Mouse (Mus musculus) limb, embryonic 11.5 days (tissue): ENCODE measurements around the gene Tmem59l. TPM values are rescaled to one million over a fixed set of nuclear protein-coding genes. Genes with fewer than 3 reads are reported as not detected.

Source experiments
- ATAC-seq: fragments of 200-750 bp; cut with Nextera tagmentation; 2 replicates; pipeline ENCODE4 v1.8.0; 2017; ENCODE audit warnings: low read depth; ENCODE audit not compliant: insufficient number of reproducible peaks, low FRiP score, low TSS enrichment
- DNase-seq: peaks from one replicate; pipeline ENCODE4 v3.0.0-alpha.2; 2015; ENCODE audit warnings: low spot score
- H3K27ac ChIP-seq: fragments of 300-500 bp; sonication (generic); replicated peaks from 2 replicates; pipeline ENCODE4 v1.5.1; 2014; ENCODE audit warnings: low read depth, mild to moderate bottlenecking, low read length
- H3K27me3 ChIP-seq: fragments of 300-500 bp; sonication (generic); 2 replicates; pipeline ENCODE4 v1.6.1; 2014; ENCODE audit warnings: mild to moderate bottlenecking, low read length, mixed read lengths; ENCODE audit not compliant: control insufficient read depth, insufficient read depth
- H3K36me3 ChIP-seq: fragments of 300-500 bp; sonication (generic); 2 replicates; pipeline ENCODE4 v1.6.1; 2014; ENCODE audit warnings: mild to moderate bottlenecking, low read length, moderate library complexity, mixed read lengths; ENCODE audit not compliant: control insufficient read depth, insufficient read depth
- H3K4me1 ChIP-seq: fragments of 300-500 bp; sonication (generic); 2 replicates; pipeline ENCODE4 v1.6.1; 2014; ENCODE audit warnings: low read length, mixed read lengths; ENCODE audit not compliant: control insufficient read depth, insufficient read depth
- H3K4me2 ChIP-seq: fragments of 300-500 bp; sonication (generic); 2 replicates; pipeline ENCODE4 v1.6.1; 2014; ENCODE audit warnings: low read depth, mild to moderate bottlenecking, moderate library complexity; ENCODE audit not compliant: severe bottlenecking
- H3K4me3 ChIP-seq: fragments of 300-500 bp; sonication (generic); 2 replicates; pipeline ENCODE4 v1.5.1; 2014; ENCODE audit warnings: low read depth, low read length
- H3K9ac ChIP-seq: fragments of 300-500 bp; sonication (generic); 2 replicates; pipeline ENCODE4 v1.6.1; 2014; ENCODE audit warnings: mild to moderate bottlenecking, low read length
- H3K9me3 ChIP-seq: fragments of 300-500 bp; sonication (generic); 2 replicates; pipeline ENCODE4 v1.6.1; 2016; ENCODE audit warnings: low read length; ENCODE audit not compliant: control insufficient read depth
- WGBS: fragments of 180-500 bp; shearing (Covaris S2); extraction: QIAGEN DNeasy Blood & Tissue Kit; methylation state at CpG from one replicate; pipeline ENCODE4 v1.1.7; 2014; 5-methylcytosine and 5-hydroxymethylcytosine counted together
- polyA plus RNA-seq: library from polyadenylated mRNA; unstranded; fragments of >200 nt; fragmentation: Nextera tagmentation; extraction: Ambion mirVana; gene quantifications from 2 replicates; pipeline ENCODE4 v1.2.1, GENCODE M21; 2014

Tmem59l gene
- polyA plus RNA-seq, 1 experiment from 2014 or later, result 20.0 TPM

DNA sequence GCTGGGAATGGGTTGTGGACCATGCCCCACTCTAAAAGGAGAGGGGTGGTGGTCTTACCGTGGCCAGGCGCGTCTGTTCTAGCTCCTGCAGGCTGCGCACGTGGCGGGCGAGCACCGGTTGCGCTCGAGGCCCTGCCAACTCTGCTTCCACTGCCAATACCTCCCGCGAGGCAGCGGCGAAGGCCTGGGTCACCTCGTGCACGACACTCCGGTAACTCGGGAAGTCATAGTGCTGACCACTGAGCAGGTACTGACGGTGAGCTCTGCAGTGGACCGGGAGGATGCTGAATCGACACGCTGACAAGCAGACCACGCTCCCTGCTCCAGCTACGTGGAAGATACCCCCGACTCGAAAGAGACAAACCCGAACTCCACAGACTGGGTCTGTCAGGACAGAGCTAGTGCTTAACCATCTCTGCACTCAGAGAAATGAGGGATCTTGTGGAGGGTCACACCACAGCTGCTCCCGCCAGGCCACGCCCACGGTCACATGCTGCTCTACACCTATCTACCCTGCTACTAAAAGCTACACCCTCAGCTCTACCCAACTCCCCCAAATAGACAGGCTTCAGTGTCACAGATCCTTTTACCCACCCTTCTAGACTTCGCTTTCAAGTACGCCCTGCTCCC is 18.7 kb upstream of the Tmem59l start:
- ATAC-seq, result peak; percentile 33
- no peak for DNase-seq
- H3K9ac ChIP-seq, result peak overlapping the region; percentile 64
- H3K36me3 ChIP-seq, result peaks cover 12% of the 10 kb centered on the region; the same call in 1 of the 2 replicates
- H3K4me3 ChIP-seq, result peak overlapping the region; percentile 45
- 36% methylated on average over 32 of the region's 32 CpGs for WGBS
- H3K4me2 ChIP-seq, result peak overlapping the region; percentile 84
- H3K9me3 ChIP-seq, result no peaks in the 10 kb centered on the region
- H3K4me1 ChIP-seq, result peaks cover 53% of the 10 kb centered on the region
- 0 out of 2 replicates have a peak, but pooled peaks cover 2% of the 10 kb centered on the region for H3K27me3 ChIP-seq
- peak overlapping the region; percentile 32; the same call in 1 of the 2 replicates for H3K27ac ChIP-seq

DNA sequence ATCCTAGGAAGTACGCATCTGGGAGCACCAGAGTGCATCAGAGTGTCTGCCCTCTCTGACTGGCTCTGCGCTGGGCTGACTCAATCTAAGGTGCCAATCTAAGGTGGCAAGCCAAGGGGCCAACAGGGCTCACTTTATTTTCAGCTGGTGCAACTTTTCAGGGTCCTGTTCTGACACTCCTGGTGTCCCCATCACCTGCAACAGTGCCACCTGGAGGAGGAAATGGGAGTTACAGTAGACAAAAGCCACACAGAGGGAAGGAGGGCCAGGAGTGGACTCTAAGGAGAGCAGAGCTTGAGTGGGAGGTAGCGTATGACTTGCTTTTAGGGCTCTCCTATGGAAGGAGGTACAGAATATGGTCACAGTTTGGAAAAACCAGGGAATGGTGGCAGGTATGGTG is 17.7 kb upstream of the Tmem59l start:
- DNase-seq (peak; percentile 92), ATAC-seq (0 out of 2 replicates have a peak, but pooled peaks have one; percentile 1)
- H3K36me3 ChIP-seq, result peaks cover 12% of the 10 kb centered on the region; the same call in 1 of the 2 replicates
- H3K27ac ChIP-seq, result peak overlapping the region; percentile 37; the same call in 1 of the 2 replicates
- H3K27me3 ChIP-seq, result 0 out of 2 replicates have a peak, but pooled peaks cover 2% of the 10 kb centered on the region
- peaks cover 53% of the 10 kb centered on the region for H3K4me1 ChIP-seq
- peak overlapping the region; percentile 16; the same call in 1 of the 2 replicates for H3K4me2 ChIP-seq
- no peak overlapping the region for H3K4me3 ChIP-seq
- H3K9ac ChIP-seq, result no peak overlapping the region
- no peaks in the 10 kb centered on the region for H3K9me3 ChIP-seq
- 60% methylated on average over 3 of the region's 3 CpGs for WGBS

- peak; percentile 82 for DNase-seq
- H3K27ac ChIP-seq, result peak overlapping the region; percentile 37
- H3K36me3 ChIP-seq, result peaks cover 12% of the 10 kb centered on the region; the same call in 1 of the 2 replicates
- H3K9me3 ChIP-seq, result no peaks in the 10 kb centered on the region
- 0 out of 2 replicates have a peak, but pooled peaks cover 2% of the 10 kb centered on the region for H3K27me3 ChIP-seq
- peak; percentile 11; the same call in 1 of the 2 replicates for ATAC-seq
- H3K4me1 ChIP-seq, result peaks cover 53% of the 10 kb centered on the region
- peak overlapping the region; percentile 16 for H3K4me2 ChIP-seq
- no peak overlapping the region for H3K4me3 ChIP-seq
- H3K9ac ChIP-seq, result no peak overlapping the region
- whole genome bisulfite sequencing, result 12% methylated on average over 16 of the region's 16 CpGs
These were observed 17.1 kb upstream of the Tmem59l start for GRCm38 (mm10) chr8:70504291-70504716.

GRCm38 (mm10) chr8:70503062-70503750 is 16.0 kb upstream of the Tmem59l start:
- H3K9ac ChIP-seq, result no peak overlapping the region
- H3K36me3 ChIP-seq, result peaks cover 6% of the 10 kb centered on the region; the same call in 1 of the 2 replicates
- 11% methylated on average over 46 of the region's 46 CpGs for WGBS

GRCm38 (mm10) chr8:70502540-70502939 is 15.4 kb upstream of the Tmem59l start:
- Histone ChIP-seq H3K9ac (peak overlapping the region; percentile 17; the same call in 1 of the 2 replicates), H3K27ac (no peak overlapping the region), H3K4me3 (no peak overlapping the region), H3K9me3 (no peaks in the 10 kb centered on the region), H3K4me2 (peak overlapping the region; percentile 21; the same call in 1 of the 2 replicates), H3K27me3 (0 out of 2 replicates have a peak, but pooled peaks cover 2% of the 10 kb centered on the region), H3K36me3 (peaks cover 3% of the 10 kb centered on the region; the same call in 1 of the 2 replicates), H3K4me1 (peaks cover 45% of the 10 kb centered on the region)
- no peak for ATAC-seq
- 30% methylated on average over 12 of the region's 12 CpGs for WGBS
- no peak for DNase-seq

More at GRCm38 (mm10) chr8:70503062-70503750, 16.0 kb upstream of the Tmem59l start:
- DNase-seq (peak; percentile 87), ATAC-seq (0 out of 2 replicates have a peak, but pooled peaks have one; percentile 0)
- 0 out of 2 replicates have a peak, but pooled peaks cover 2% of the 10 kb centered on the region for H3K27me3 ChIP-seq
- no peaks in the 10 kb centered on the region for H3K9me3 ChIP-seq
- peak overlapping the region; percentile 7; the same call in 1 of the 2 replicates for H3K4me2 ChIP-seq
- H3K4me1 ChIP-seq, result peaks cover 45% of the 10 kb centered on the region
- H3K4me3 ChIP-seq, result no peak overlapping the region
- no peak overlapping the region; the same call in 1 of the 2 replicates for H3K27ac ChIP-seq

GRCm38 (mm10) chr8:70501820-70502529 is 14.8 kb upstream of the Tmem59l start:
- no peak overlapping the region for H3K27ac ChIP-seq

DNA sequence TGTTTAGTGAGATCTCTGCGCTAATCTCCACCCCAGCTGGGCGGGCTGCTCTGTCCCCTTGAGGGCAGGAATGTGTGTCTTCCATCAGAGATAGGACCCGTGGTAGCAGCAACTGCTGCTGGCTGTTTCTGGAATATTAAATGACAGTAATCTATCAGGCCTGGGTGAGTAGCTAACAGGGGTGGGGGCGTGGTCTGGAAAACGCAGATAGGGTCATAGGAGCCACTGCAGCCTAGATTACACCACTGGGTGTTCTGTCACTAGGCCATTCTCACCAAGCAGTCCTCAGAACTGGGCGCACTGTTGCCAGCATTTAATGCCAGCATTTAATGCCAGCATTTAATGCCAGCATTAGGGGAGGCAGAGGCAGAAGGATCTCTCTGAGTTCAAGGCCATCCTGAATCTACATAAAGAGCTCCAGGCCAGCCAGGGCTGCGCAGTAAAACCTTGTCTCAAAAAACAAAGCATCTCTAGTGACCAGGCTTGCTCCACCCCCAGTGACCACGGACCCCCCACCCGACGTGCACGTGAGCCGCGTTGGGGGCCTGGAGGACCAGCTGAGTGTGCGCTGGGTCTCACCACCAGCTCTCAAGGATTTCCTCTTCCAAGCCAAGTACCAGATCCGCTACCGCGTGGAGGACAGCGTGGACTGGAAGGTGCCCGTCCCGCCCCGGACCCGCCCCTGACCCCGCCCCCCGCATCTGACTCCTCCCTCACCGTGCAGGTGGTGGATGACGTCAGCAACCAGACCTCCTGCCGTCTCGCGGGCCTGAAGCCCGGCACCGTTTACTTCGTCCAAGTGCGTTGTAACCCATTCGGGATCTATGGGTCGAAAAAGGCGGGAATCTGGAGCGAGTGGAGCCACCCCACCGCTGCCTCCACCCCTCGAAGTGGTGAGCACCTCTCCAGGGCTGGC is 13.5 kb upstream of the Tmem59l start:
- Histone ChIP-seq H3K4me1 (peaks cover 41% of the 10 kb centered on the region), H3K4me3 (no peak overlapping the region), H3K9ac (no peak overlapping the region), H3K4me2 (peak overlapping the region; percentile 10; the same call in 1 of the 2 replicates), H3K27ac (no peak overlapping the region), H3K36me3 (no peaks in the 10 kb centered on the region), H3K9me3 (no peaks in the 10 kb centered on the region), H3K27me3 (peaks cover 4% of the 10 kb centered on the region; the same call in 1 of the 2 replicates)
- WGBS, result 15% methylated on average over 39 of the region's 39 CpGs
- no peak for DNase-seq
- ATAC-seq, result no peak

More at GRCm38 (mm10) chr8:70501820-70502529, 14.8 kb upstream of the Tmem59l start:
- 9% methylated on average over 23 of the region's 23 CpGs for WGBS
- H3K9ac ChIP-seq, result peak overlapping the region; percentile 17; the same call in 1 of the 2 replicates
- H3K27me3 ChIP-seq, result 0 out of 2 replicates have a peak, but pooled peaks cover 2% of the 10 kb centered on the region
- H3K4me3 ChIP-seq, result no peak overlapping the region
- ATAC-seq (no peak), DNase-seq (peak; percentile 58)
- no peaks in the 10 kb centered on the region for H3K9me3 ChIP-seq
- peaks cover 45% of the 10 kb centered on the region for H3K4me1 ChIP-seq
- peak overlapping the region; percentile 21 for H3K4me2 ChIP-seq
- H3K36me3 ChIP-seq, result no peaks in the 10 kb centered on the region
